Mouse (Mus musculus): ENCODE data around the gene Rps27rt. TPM values are rescaled to one million over a fixed set of nuclear protein-coding genes. Genes with fewer than 3 reads are reported as not detected.

The Rps27rt gene
- total RNA-seq, 1 experiment, result 181 TPM

GRCm38 (mm10) chr9:114999010-114999770, 16.7 kb upstream of the Rps27rt start:
- Histone ChIP-seq H3K4me1 (ENCODE audit: control insufficient read depth in 2 of 2, insufficient read depth in 2 of 2, low read length in 2 of 2, poor library complexity in 1 of 2) (peaks cover 0 to 3% of the 10 kb centered on the region in 2 experiments; a peak in 3 of 4 replicates), H3K36me3 (ENCODE audit: control insufficient read depth, insufficient read depth, low read length, poor library complexity, severe bottlenecking) (no peaks in the 10 kb centered on the region), H3K9ac (ENCODE audit: insufficient read depth, low read depth, low read length, poor library complexity, severe bottlenecking) (no peak overlapping the region), H3K9me3 (ENCODE audit: control insufficient read depth, insufficient read depth, low read depth, low read length) (no peaks in the 10 kb centered on the region), H3K4me3 (ENCODE audit: insufficient read depth in 1 of 2, low read depth in 1 of 2, low read length in 2 of 2, poor library complexity in 1 of 2, severe bottlenecking in 1 of 2) (no peak overlapping the region), H3K27ac (ENCODE audit: insufficient read depth, low read depth, low read length, poor library complexity, severe bottlenecking) (no peak overlapping the region)
- no peak for DNase-seq (ENCODE audit: low read depth, low spot score)
- TF ChIP-seq HCFC1 (IDR thresholded peaks at IDR 0.05; ENCODE audit: borderline replicate concordance, insufficient read depth, low read length), result no peak
- TF ChIP-seq MAFK (IDR thresholded peaks at IDR 0.05; ENCODE audit: insufficient read depth, low read depth, low read length), result no peak
- no peak for TF ChIP-seq ZNF384 (IDR thresholded peaks at IDR 0.05; ENCODE audit: low read depth, low read length)
- no peak for TF ChIP-seq CHD2 (IDR thresholded peaks at IDR 0.05; ENCODE audit: low read depth, low read length)
- TF ChIP-seq ZC3H11A (IDR thresholded peaks at IDR 0.05; ENCODE audit: borderline replicate concordance, low read depth, low read length), result no peak
- in situ Hi-C loops (cut with MboI; ENCODE audit: low sequenced_read_pairs in 2 of 2, unreplicated experiment in 2 of 2), result no loop called here

GRCm38 (mm10) chr9:114996489-114996888, 13.9 kb upstream of the Rps27rt start:
- H3K9me3 ChIP-seq (ENCODE audit: control insufficient read depth, insufficient read depth, low read depth, low read length), result no peaks in the 10 kb centered on the region
- H3K9ac ChIP-seq (ENCODE audit: insufficient read depth, low read depth, low read length, poor library complexity, severe bottlenecking), result no peak overlapping the region
- no peak for DNase-seq (ENCODE audit: low read depth, low spot score)
- H3K4me3 ChIP-seq (ENCODE audit: insufficient read depth in 1 of 2, low read depth in 1 of 2, low read length in 2 of 2, poor library complexity in 1 of 2, severe bottlenecking in 1 of 2), result no peak overlapping the region
- no peaks in the 10 kb centered on the region for H3K4me1 ChIP-seq (ENCODE audit: control insufficient read depth in 2 of 2, insufficient read depth in 2 of 2, low read length in 2 of 2, poor library complexity in 1 of 2)
- no peaks in the 10 kb centered on the region for H3K36me3 ChIP-seq (ENCODE audit: control insufficient read depth, insufficient read depth, low read length, poor library complexity, severe bottlenecking)
- H3K27ac ChIP-seq (ENCODE audit: insufficient read depth, low read depth, low read length, poor library complexity, severe bottlenecking), result no peak overlapping the region
- in situ Hi-C loops (cut with MboI; ENCODE audit: low sequenced_read_pairs in 2 of 2, unreplicated experiment in 2 of 2), result no loop called here
- TF ChIP-seq ZNF384 (IDR thresholded peaks at IDR 0.05; ENCODE audit: low read depth, low read length) (no peak), HCFC1 (IDR thresholded peaks at IDR 0.05; ENCODE audit: borderline replicate concordance, insufficient read depth, low read length) (no peak), ZC3H11A (IDR thresholded peaks at IDR 0.05; ENCODE audit: borderline replicate concordance, low read depth, low read length) (no peak), MAFK (IDR thresholded peaks at IDR 0.05; ENCODE audit: insufficient read depth, low read depth, low read length) (no peak), CHD2 (IDR thresholded peaks at IDR 0.05; ENCODE audit: low read depth, low read length) (no peak)

- no peaks in the 10 kb centered on the region for H3K9me3 ChIP-seq (ENCODE audit: control insufficient read depth, insufficient read depth, low read depth, low read length)
- no peak for TF ChIP-seq CHD2 (IDR thresholded peaks at IDR 0.05; ENCODE audit: low read depth, low read length)
- TF ChIP-seq HCFC1 (IDR thresholded peaks at IDR 0.05; ENCODE audit: borderline replicate concordance, insufficient read depth, low read length), result no peak
- no peak for TF ChIP-seq ZNF384 (IDR thresholded peaks at IDR 0.05; ENCODE audit: low read depth, low read length)
- no peak for TF ChIP-seq ZC3H11A (IDR thresholded peaks at IDR 0.05; ENCODE audit: borderline replicate concordance, low read depth, low read length)
- no peak for TF ChIP-seq MAFK (IDR thresholded peaks at IDR 0.05; ENCODE audit: insufficient read depth, low read depth, low read length)
- in situ Hi-C loops (cut with MboI; ENCODE audit: low sequenced_read_pairs in 2 of 2, unreplicated experiment in 2 of 2), result no loop called here
Measured at GRCm38 (mm10) chr9:114995716-114996115, 13.2 kb upstream of the Rps27rt start.

GRCm38 (mm10) chr9:114995250-114995649, 12.7 kb upstream of the Rps27rt start:
- TF ChIP-seq MAFK (IDR thresholded peaks at IDR 0.05; ENCODE audit: insufficient read depth, low read depth, low read length) (no peak), CHD2 (IDR thresholded peaks at IDR 0.05; ENCODE audit: low read depth, low read length) (no peak), ZNF384 (IDR thresholded peaks at IDR 0.05; ENCODE audit: low read depth, low read length) (no peak), ZC3H11A (IDR thresholded peaks at IDR 0.05; ENCODE audit: borderline replicate concordance, low read depth, low read length) (no peak), HCFC1 (IDR thresholded peaks at IDR 0.05; ENCODE audit: borderline replicate concordance, insufficient read depth, low read length) (no peak)
- Histone ChIP-seq H3K9ac (ENCODE audit: insufficient read depth, low read depth, low read length, poor library complexity, severe bottlenecking) (no peak overlapping the region), H3K4me1 (ENCODE audit: control insufficient read depth in 2 of 2, insufficient read depth in 2 of 2, low read length in 2 of 2, poor library complexity in 1 of 2) (no peaks in the 10 kb centered on the region), H3K36me3 (ENCODE audit: control insufficient read depth, insufficient read depth, low read length, poor library complexity, severe bottlenecking) (no peaks in the 10 kb centered on the region), H3K27ac (ENCODE audit: insufficient read depth, low read depth, low read length, poor library complexity, severe bottlenecking) (no peak overlapping the region), H3K4me3 (ENCODE audit: insufficient read depth in 1 of 2, low read depth in 1 of 2, low read length in 2 of 2, poor library complexity in 1 of 2, severe bottlenecking in 1 of 2) (no peak overlapping the region), H3K9me3 (ENCODE audit: control insufficient read depth, insufficient read depth, low read depth, low read length) (no peaks in the 10 kb centered on the region)
- DNase-seq (ENCODE audit: low read depth, low spot score), result no peak
- in situ Hi-C loops (cut with MboI; ENCODE audit: low sequenced_read_pairs in 2 of 2, unreplicated experiment in 2 of 2), result no loop called here

More at GRCm38 (mm10) chr9:114995716-114996115, 13.2 kb upstream of the Rps27rt start:
- H3K36me3 ChIP-seq (ENCODE audit: control insufficient read depth, insufficient read depth, low read length, poor library complexity, severe bottlenecking), result no peaks in the 10 kb centered on the region
- no peak overlapping the region for H3K27ac ChIP-seq (ENCODE audit: insufficient read depth, low read depth, low read length, poor library complexity, severe bottlenecking)
- H3K9ac ChIP-seq (ENCODE audit: insufficient read depth, low read depth, low read length, poor library complexity, severe bottlenecking), result no peak overlapping the region
- H3K4me3 ChIP-seq (ENCODE audit: insufficient read depth in 1 of 2, low read depth in 1 of 2, low read length in 2 of 2, poor library complexity in 1 of 2, severe bottlenecking in 1 of 2), result no peak overlapping the region
- DNase-seq (ENCODE audit: low read depth, low spot score), result no peak
- H3K4me1 ChIP-seq (ENCODE audit: control insufficient read depth in 2 of 2, insufficient read depth in 2 of 2, low read length in 2 of 2, poor library complexity in 1 of 2), result no peaks in the 10 kb centered on the region
